Mouse (Mus musculus): ENCODE measurements around the gene Hnrnpab. TPM values are rescaled to one million over a fixed set of nuclear protein-coding genes. Genes with fewer than 3 reads are reported as not detected.

Gene Hnrnpab
- polyA plus RNA-seq, 1 experiment from 2014 or later: 750 TPM

GRCm38 (mm10) chr11:51584431-51585248, 22.0 kb downstream of the Hnrnpab start, which contains the start of gene Phykpl:
TSS of gene Phykpl (plus strand) at chr11:51584757.
- Histone ChIP-seq H3K4me3 (peak within 1 kb of the TSS; percentile 60), H3K9ac (peak within 1 kb of the TSS; percentile 83), H3K27me3 (no peaks in the 10 kb centered on the region), H3K4me1 (peaks cover 14% of the 10 kb centered on the region), H3K27ac (peak within 1 kb of the TSS; percentile 94), H3K9me3 (no peaks in the 10 kb centered on the region), H3K4me2 (replicated peaks) (peak within 1 kb of the TSS; percentile 82), H3K36me3 (peaks cover 39% of the 10 kb centered on the region)
- WGBS: 0% methylated on average over 59 of the region's 59 CpGs
- peak; percentile 85 for ATAC-seq (ENCODE audit: insufficient number of reproducible peaks, insufficient read depth, low FRiP score, low TSS enrichment)

DNA sequence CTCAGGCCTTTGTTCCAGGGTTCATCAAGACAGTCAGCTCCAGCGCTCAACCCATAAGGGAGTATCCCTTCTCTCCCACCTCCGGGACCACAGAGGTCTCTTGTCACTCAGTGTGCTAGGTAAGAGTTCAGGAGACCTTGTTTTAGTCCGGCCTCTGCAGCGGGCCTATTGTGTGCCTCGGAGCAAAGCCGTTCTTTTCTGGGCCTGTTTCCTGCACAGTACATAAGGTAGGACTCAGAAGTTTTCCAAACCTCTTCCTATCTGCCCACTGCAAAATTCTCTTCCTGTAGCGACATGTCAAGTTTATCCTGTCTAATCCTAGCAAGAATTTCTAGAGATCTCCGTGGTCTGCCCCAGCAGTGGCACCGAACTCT, 22.6 kb downstream of the Hnrnpab start:
- Histone ChIP-seq H3K4me1 (peaks cover 14% of the 10 kb centered on the region), H3K36me3 (peaks cover 33% of the 10 kb centered on the region), H3K27me3 (no peaks in the 10 kb centered on the region), H3K27ac (peak overlapping the region; percentile 94), H3K9ac (peak overlapping the region; percentile 83), H3K4me2 (replicated peaks) (peak overlapping the region; percentile 82), H3K9me3 (no peaks in the 10 kb centered on the region), H3K4me3 (peak overlapping the region; percentile 60)
- peak; percentile 17 for ATAC-seq (ENCODE audit: insufficient number of reproducible peaks, insufficient read depth, low FRiP score, low TSS enrichment)
- 12% methylated on average over 9 of the region's 9 CpGs for WGBS

DNA sequence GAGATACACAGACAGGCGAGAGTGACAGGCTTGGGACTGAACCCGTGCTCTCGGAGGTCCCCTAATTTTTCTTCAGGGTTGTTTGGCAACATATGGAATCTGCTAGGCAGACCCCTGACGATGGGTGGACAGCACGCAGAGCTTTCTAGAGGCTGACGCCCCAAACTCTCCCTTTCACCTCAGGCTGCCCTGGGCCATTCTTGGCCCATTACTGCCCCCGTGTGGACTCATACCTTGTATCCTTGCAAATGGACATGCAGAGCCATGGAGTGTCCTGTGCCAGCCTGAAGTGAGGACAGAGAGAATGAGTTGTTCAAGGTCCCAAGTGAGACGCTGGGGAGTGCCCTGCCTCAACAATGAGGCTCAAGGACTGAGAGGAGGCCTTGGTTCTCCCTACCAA, 23.9 kb downstream of the Hnrnpab start:
- Histone ChIP-seq H3K36me3 (peaks cover 20% of the 10 kb centered on the region), H3K27ac (no peak overlapping the region), H3K27me3 (no peaks in the 10 kb centered on the region), H3K9ac (no peak overlapping the region), H3K4me1 (peaks cover 14% of the 10 kb centered on the region), H3K4me2 (replicated peaks) (no peak overlapping the region), H3K9me3 (no peaks in the 10 kb centered on the region), H3K4me3 (no peak overlapping the region)
- ATAC-seq (ENCODE audit: insufficient number of reproducible peaks, insufficient read depth, low FRiP score, low TSS enrichment): no peak
- WGBS: 16% methylated on average over 8 of the region's 8 CpGs

- no peak for ATAC-seq (ENCODE audit: insufficient number of reproducible peaks, insufficient read depth, low FRiP score, low TSS enrichment)
- no peak overlapping the region for H3K4me2 ChIP-seq (replicated peaks)
- H3K27ac ChIP-seq: no peak overlapping the region
- no peaks in the 10 kb centered on the region for H3K27me3 ChIP-seq
- H3K4me1 ChIP-seq: peaks cover 3% of the 10 kb centered on the region; the same call in 1 of the 2 replicates
- no peaks in the 10 kb centered on the region for H3K9me3 ChIP-seq
- H3K9ac ChIP-seq: no peak overlapping the region
- no peak overlapping the region for H3K4me3 ChIP-seq
- H3K36me3 ChIP-seq: no peaks in the 10 kb centered on the region
- 73% methylated on average over 4 of the region's 4 CpGs for WGBS
Measured at GRCm38 (mm10) chr11:51579024-51579423, 27.6 kb downstream of the Hnrnpab start.

- Histone ChIP-seq H3K27me3 (no peaks in the 10 kb centered on the region), H3K27ac (no peak overlapping the region), H3K4me1 (no peaks in the 10 kb centered on the region), H3K4me3 (no peak overlapping the region), H3K9me3 (no peaks in the 10 kb centered on the region), H3K36me3 (no peaks in the 10 kb centered on the region), H3K4me2 (replicated peaks) (no peak overlapping the region), H3K9ac (no peak overlapping the region; the same call in 1 of the 2 replicates)
- no peak for ATAC-seq (ENCODE audit: insufficient number of reproducible peaks, insufficient read depth, low FRiP score, low TSS enrichment)
- 81% methylated on average over 7 of the region's 7 CpGs for WGBS
Measured at GRCm38 (mm10) chr11:51577587-51577986, 29.1 kb downstream of the Hnrnpab start.

- H3K4me3 ChIP-seq: no peak overlapping the region
- H3K27me3 ChIP-seq: no peaks in the 10 kb centered on the region
- H3K4me1 ChIP-seq: no peaks in the 10 kb centered on the region
- H3K27ac ChIP-seq: no peak overlapping the region
- no peaks in the 10 kb centered on the region for H3K36me3 ChIP-seq
- no peak overlapping the region for H3K9ac ChIP-seq
- ATAC-seq (ENCODE audit: insufficient number of reproducible peaks, insufficient read depth, low FRiP score, low TSS enrichment): no peak
- 82% methylated on average over 4 of the region's 4 CpGs for WGBS
- H3K9me3 ChIP-seq: no peaks in the 10 kb centered on the region
- no peak overlapping the region for H3K4me2 ChIP-seq (replicated peaks)
Measured at GRCm38 (mm10) chr11:51576454-51576853, 30.2 kb downstream of the Hnrnpab start.

DNA sequence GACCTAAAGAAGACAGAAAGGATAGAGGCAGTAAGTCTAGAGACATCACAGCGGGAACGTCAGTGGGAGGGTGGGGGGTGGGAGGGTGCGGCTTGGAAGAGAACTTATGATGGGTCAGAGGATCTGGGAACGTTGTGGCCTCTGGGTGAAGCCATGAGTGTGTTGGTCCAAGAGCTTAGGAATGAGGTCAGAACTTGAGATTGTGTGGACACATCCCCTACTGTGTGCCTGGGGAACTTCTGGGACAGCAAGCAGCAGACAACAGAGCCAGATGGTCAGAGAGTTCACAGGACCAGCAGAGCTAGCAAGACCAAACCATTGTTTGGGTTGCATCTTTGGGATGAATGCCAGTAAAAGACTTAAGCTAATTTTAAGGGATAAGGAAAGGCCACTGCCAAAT, 37.8 kb downstream of the Hnrnpab start:
- H3K36me3 ChIP-seq: no peaks in the 10 kb centered on the region; the same call in 1 of the 2 replicates
- H3K27ac ChIP-seq: no peak overlapping the region
- no peak for ATAC-seq (ENCODE audit: insufficient number of reproducible peaks, insufficient read depth, low FRiP score, low TSS enrichment)
- no peak overlapping the region for H3K4me2 ChIP-seq (replicated peaks)
- H3K9ac ChIP-seq: no peak overlapping the region
- H3K4me1 ChIP-seq: no peaks in the 10 kb centered on the region
- 89% methylated on average over 4 of the region's 4 CpGs for WGBS
- H3K27me3 ChIP-seq: no peaks in the 10 kb centered on the region
- no peak overlapping the region for H3K4me3 ChIP-seq
- peaks cover 3% of the 10 kb centered on the region; the same call in 1 of the 2 replicates for H3K9me3 ChIP-seq

GRCm38 (mm10) chr11:51565951-51566350, 40.7 kb downstream of the Hnrnpab start:
- H3K9ac ChIP-seq: no peak overlapping the region
- peaks cover 3% of the 10 kb centered on the region; the same call in 1 of the 2 replicates for H3K9me3 ChIP-seq
- H3K27ac ChIP-seq: no peak overlapping the region
- no peak for ATAC-seq (ENCODE audit: insufficient number of reproducible peaks, insufficient read depth, low FRiP score, low TSS enrichment)
- WGBS: 88% methylated on average over 6 of the region's 6 CpGs
- no peaks in the 10 kb centered on the region for H3K4me1 ChIP-seq
- H3K36me3 ChIP-seq: no peaks in the 10 kb centered on the region; the same call in 1 of the 2 replicates
- H3K27me3 ChIP-seq: no peaks in the 10 kb centered on the region
- no peak overlapping the region for H3K4me3 ChIP-seq
- no peak overlapping the region for H3K4me2 ChIP-seq (replicated peaks)

- WGBS: 33% methylated on average over 3 of the region's 3 CpGs
- Histone ChIP-seq H3K9me3 (peaks cover 3% of the 10 kb centered on the region; the same call in 1 of the 2 replicates), H3K27ac (no peak overlapping the region), H3K36me3 (no peaks in the 10 kb centered on the region; the same call in 1 of the 2 replicates), H3K27me3 (no peaks in the 10 kb centered on the region), H3K4me3 (no peak overlapping the region), H3K4me2 (replicated peaks) (no peak overlapping the region), H3K9ac (no peak overlapping the region), H3K4me1 (no peaks in the 10 kb centered on the region)
- no peak for ATAC-seq (ENCODE audit: insufficient number of reproducible peaks, insufficient read depth, low FRiP score, low TSS enrichment)
Measured at GRCm38 (mm10) chr11:51565062-51565461, 41.6 kb downstream of the Hnrnpab start.

DNA sequence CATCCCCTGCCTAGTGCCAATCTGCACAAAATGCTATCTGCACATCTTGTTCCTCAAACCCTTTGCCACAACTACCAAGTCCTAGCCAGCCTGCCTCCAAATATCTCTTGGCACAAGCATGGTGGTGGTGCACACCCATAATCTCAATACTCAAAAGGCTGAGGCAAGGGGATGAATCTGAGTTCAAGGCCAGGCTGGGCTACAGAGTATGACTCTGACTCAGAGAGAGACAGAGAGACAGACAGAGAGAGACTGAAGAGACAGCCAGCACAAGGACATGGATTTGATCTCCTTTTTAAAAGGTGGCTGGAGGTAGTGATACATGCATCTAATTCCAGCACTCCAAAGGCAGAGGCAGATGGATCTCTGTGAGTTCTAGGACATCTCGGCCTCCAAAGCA, 43.4 kb downstream of the Hnrnpab start:
- WGBS: 82% methylated on average over 1 of the region's 1 CpGs
- H3K9ac ChIP-seq: no peak overlapping the region
- no peak overlapping the region for H3K27ac ChIP-seq
- no peaks in the 10 kb centered on the region; the same call in 1 of the 2 replicates for H3K36me3 ChIP-seq
- H3K27me3 ChIP-seq: no peaks in the 10 kb centered on the region
- H3K4me1 ChIP-seq: no peaks in the 10 kb centered on the region
- ATAC-seq (ENCODE audit: insufficient number of reproducible peaks, insufficient read depth, low FRiP score, low TSS enrichment): no peak
- peaks cover 3% of the 10 kb centered on the region; the same call in 1 of the 2 replicates for H3K9me3 ChIP-seq
- no peak overlapping the region for H3K4me3 ChIP-seq
- H3K4me2 ChIP-seq (replicated peaks): no peak overlapping the region

DNA sequence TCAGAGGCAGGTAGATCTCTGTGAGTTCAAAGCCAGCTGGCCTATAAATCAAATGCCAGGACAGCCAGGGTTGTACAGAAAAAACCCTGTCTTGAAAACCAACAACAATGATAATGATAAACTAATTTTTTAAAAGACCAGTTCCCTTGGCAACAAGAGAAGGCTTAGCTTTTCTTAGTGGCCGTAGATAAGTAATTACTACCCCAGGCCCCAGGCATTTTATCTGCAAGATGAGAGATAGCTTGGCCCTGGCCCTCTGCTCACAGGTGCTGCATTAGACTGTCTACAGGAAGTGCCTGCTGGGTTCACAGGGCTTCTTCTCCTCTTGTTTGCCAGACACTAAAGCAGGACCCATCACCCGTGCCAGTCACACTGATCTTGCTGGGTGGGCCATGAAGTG, 51.6 kb downstream of the Hnrnpab start:
- H3K4me2 ChIP-seq (replicated peaks): no peak overlapping the region
- H3K9me3 ChIP-seq: no peaks in the 10 kb centered on the region

DNA sequence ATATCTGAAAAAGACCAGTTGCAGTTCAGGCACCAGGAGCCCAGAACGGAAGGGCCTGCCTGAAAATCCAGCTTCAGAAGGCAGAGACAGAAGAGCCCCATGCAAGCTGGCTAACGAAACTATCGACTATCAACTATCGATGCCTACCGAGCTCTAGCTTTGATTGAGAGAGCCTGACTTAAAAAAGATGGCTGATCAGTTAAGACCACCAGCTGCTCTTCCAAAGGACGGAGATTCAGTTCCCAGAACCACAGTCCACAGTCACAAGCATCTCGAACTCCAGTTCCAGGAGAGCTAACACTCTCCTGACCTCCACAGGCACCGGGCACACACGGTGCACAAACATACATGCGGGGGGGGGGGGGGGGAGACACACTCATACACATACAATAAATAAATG, 52.1 kb downstream of the Hnrnpab start:
- WGBS: 58% methylated on average over 9 of the region's 10 CpGs
- Histone ChIP-seq H3K36me3 (no peaks in the 10 kb centered on the region), H3K9me3 (no peaks in the 10 kb centered on the region), H3K4me1 (peaks cover 8% of the 10 kb centered on the region), H3K27ac (0 out of 2 replicates have a peak overlapping the region, but pooled peaks have one; percentile 36), H3K9ac (no peak overlapping the region), H3K27me3 (no peaks in the 10 kb centered on the region), H3K4me2 (replicated peaks) (no peak overlapping the region), H3K4me3 (peak overlapping the region; percentile 14; the same call in 1 of the 2 replicates)
- no peak for ATAC-seq (ENCODE audit: insufficient number of reproducible peaks, insufficient read depth, low FRiP score, low TSS enrichment)

More for the DNA sequence above, 51.6 kb downstream of the Hnrnpab start:
- Histone ChIP-seq H3K4me3 (peak overlapping the region; percentile 14; the same call in 1 of the 2 replicates), H3K27ac (no peak overlapping the region), H3K36me3 (no peaks in the 10 kb centered on the region), H3K9ac (no peak overlapping the region), H3K4me1 (peaks cover 8% of the 10 kb centered on the region), H3K27me3 (no peaks in the 10 kb centered on the region)
- 56% methylated on average over 2 of the region's 2 CpGs for WGBS
- ATAC-seq (ENCODE audit: insufficient number of reproducible peaks, insufficient read depth, low FRiP score, low TSS enrichment): no peak
